Mouse (Mus musculus) cortical plate, adult 2 months (tissue): ENCODE measurements around the gene Cacna2d4.

Experiments used
- CTCF ChIP-seq: fragments of 200-500 bp; IDR thresholded peaks from 2 replicates; pipeline ENCODE4 v1.5.1; 2011; ENCODE audit warnings: mild to moderate bottlenecking, control low read depth, low read length; ENCODE audit not compliant: insufficient read depth; ENCODE audit errors: extremely low read depth
- POLR2A ChIP-seq: fragments of 200-500 bp; IDR thresholded peaks from 2 replicates; pipeline ENCODE4 v1.6.1; 2011; ENCODE audit warnings: mild to moderate bottlenecking, low read length, control low read depth; ENCODE audit not compliant: insufficient read depth; ENCODE audit errors: extremely low read depth

DNA sequence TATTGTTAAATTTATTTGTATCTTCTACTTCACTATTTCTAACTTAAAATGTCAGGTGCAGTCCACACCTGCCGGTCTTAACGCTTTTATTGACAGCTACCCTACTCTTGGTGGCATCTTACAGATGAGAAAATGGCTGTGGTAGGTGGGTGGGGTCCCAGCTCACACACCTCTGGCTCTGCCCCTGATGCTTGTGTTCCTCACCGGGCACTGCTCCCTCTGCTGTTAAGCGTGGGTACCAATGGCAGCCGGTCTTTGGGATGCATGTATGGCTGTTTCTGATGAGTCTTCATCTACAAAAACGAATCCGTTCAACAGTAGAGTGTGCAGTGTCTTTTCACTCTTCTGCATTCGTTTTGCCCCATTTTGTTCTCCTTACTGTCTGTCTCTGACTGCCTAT, 49.7 kb upstream of the Cacna2d4 start:
- TF ChIP-seq CTCF (peak; percentile 38), POLR2A (no peak)
